Mouse (Mus musculus) kidney, adult 18-20 months (tissue): ENCODE results near the gene Ttc7b.

Experiments
- DNase-seq: peaks from one replicate; pipeline ENCODE4 v3.0.0; 2021

Gene Ttc7b

GRCm38 (mm10) chr12:100377791-100378190, 142.8 kb downstream of the Ttc7b start:
- DNase-seq: no peak

DNA sequence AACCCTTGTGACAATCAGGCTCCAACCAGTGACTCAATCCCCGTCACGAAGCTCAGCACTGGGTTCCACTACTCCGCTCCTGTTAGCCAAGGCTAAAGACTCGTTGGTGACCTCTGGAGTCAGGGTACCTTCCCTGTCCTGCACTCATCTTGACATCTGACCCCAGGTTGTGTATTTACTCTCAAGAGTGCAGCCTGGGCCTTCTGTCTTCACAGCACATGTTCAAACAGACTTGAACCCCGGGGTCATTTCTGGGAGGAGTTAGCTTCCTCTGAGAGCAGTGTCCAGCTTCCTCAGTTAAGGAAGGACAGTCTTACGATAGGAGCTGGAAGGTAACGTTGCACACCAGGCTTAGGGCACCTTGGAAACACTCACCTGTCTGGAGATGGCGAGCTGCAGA, 144.8 kb downstream of the Ttc7b start:
- no peak for DNase-seq

DNA sequence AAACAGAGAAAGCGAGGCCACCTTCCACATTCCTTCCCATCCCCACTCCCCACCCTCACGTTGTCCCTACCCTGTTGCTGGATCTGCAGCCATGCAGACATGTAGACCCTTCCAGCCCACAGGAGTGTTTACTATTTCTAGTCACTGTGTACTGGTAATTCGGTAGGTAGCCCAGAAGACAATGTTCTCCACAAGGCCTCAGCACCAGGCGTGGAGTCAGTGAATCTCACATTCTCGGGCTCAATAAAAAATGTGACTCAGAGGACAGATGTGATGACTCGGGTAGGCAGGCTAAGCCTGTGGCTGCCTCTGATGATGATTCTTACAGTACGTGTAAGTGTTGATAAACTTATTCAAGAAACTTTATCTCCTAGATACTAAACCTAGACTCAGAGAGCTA, 147.8 kb downstream of the Ttc7b start:
- DNase-seq: no peak

DNA sequence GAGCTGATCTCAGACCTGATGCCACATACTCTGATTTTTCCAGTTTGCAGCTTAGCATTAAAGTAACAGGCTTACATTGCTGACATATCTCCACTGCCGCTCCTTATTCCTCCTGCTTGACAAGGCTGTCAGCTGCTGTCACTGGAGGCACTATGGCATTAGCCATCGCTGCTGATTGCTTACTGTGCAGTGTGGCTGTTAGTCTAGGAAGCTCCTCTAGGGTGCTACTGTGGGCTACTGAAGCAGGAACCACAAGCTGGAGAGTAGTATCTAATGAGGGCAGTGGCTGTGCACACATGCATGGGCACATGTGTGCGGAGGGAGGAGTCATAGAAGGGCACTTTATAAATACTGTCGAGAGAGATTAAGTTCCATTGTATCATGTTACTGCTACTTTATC, 148.6 kb downstream of the Ttc7b start:
- DNase-seq: no peak

DNA sequence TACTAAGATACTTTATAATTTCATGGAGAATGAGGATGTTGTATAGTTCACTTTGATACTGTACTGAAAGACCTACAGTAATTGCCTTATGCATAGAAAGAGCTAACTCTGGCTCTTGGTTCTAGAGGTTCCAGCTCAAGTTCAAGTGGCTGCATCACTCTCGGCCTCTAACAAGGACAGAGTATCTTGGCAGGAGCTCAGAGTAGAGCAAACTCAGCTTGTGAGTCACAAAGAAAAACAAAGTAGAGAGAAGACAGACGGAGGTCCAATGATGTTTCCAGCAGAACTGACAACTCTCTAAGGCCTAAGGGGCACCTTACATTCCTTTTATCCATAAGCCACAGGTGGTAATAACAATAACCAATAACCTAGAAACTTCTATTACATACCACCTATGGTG, 150.8 kb downstream of the Ttc7b start:
- DNase-seq: no peak

DNA sequence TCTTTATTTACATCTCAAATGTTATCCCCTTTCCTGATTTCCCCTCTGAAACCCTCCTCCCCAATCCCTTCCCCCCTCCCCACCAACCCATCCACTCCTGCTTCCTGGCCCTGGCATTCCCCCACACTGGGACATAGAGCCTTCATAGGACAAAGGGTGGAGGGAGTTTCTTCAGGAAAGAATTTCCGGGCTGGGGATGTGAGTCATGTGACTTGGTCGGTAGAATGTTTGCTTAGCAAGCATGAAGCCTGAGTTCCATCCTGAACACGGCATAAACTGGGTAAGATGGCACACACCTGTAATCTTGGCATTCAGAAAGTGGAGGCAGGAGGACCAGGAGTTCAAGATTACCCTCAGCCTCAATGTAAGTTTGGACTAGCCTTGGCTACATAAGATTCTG, 151.4 kb downstream of the Ttc7b start:
- no peak for DNase-seq

GRCm38 (mm10) chr12:100361330-100361729, 159.3 kb downstream of the Ttc7b start:
- DNase-seq: no peak

DNA sequence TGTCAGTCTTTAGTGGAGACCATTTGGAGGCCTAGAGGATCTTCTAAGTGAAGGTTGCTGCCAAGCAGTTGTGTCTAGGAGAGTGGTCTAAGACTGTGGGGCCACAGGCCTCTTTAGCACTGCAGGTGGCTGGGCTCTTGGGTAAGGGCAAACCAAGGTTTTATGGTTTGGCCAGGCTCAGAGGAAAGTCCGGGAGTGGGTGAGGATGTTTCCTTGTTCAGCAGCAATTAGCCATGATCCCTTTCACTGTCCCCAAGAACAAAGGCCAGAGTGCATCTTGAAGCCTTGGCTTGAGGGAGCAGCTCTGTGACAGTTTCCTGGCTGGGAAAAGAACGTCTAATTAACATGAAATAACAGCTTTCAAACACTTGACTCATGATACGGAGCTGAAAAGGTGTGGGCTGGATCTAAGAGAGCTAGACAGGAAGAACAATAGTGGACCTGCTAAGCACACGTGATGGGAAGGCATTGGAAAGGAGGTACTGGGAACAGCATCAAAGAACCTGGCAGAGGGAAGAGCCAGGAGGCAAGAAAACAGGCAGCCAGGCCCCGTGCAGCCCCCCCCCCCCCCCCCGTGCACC, 162.5 kb downstream of the Ttc7b start:
- DNase-seq: no peak

GRCm38 (mm10) chr12:100356407-100356806, 164.2 kb downstream of the Ttc7b start:
- DNase-seq: peak; percentile 22

DNA sequence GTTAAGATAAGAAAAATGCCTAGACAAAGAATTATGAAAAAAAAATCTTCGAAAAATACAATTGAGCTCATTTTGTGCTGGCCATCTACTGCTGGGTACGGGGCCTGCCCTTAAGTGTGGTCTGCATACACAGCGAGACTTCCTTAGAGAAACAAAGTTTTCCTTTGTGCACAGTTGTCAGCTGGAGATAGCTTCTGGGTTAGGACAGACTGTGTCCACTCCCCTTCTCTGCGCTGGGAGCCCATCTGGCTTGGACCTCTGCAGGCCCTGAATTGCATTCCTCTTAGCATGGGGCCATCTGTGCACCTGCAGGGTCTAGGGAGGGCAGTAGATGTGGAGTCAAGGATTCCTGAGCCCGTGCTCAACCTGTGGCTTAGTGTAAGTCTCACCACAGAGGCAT, 165.1 kb downstream of the Ttc7b start:
- DNase-seq: no peak

DNA sequence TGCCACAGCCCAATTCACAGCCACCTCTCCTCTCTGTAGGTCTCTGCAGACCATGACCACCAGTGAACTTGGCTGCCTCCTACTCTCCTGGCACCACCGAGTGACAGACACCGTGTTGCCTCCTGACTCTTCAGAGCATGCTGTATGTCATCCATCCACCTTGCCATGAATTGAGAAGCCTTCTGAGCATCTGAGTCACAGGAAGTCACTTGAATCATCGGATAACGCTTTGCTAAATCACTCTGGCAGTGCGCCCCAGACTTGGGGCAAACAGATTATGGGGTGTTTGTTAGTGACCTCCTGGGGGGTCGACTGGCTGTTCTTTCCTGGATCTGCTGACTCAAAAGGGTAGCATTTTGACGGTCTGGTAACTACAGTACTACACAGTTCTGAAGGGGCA, 166.7 kb downstream of the Ttc7b start:
- no peak for DNase-seq

DNA sequence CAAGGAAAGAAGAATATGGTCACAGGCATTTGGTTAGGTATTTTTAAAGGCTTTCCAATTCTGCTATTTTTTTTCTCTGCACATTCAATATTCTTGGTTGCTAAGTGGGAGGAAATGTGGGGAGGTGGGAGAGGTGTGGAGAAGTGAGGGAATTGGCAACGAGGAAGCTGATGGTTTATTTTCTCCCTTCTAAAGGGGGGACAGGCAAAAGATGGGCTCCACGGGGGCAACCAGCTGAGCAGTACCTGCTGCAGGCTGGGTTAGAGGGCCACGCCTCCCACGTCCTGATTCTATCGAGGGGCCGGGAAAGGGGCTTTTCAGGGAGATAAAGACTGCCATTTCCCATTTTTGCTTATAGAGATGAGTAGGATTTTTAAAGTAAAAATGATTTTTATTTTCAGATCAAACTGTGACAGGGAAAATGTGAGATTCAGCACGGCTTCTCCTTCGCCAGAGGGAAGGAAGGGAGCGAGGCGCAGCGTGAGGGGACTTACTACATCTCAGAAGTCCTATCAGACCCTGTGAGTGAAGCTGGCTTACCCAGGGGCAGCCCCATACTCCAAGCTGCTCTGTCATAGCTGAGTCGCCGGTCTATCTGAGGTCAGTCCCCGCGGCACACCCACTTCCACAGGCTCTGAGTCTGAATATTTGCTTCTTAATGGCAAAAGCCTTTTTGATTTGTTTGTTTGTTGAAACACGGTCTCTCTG, 167.4 kb downstream of the Ttc7b start:
- no peak for DNase-seq

- no peak for DNase-seq
Measured at GRCm38 (mm10) chr12:100352094-100352493, 168.5 kb downstream of the Ttc7b start.

GRCm38 (mm10) chr12:100343554-100343953, 177.1 kb downstream of the Ttc7b start:
- DNase-seq: no peak

- DNase-seq: peak; percentile 56
Measured at GRCm38 (mm10) chr12:100341614-100342013, 179.0 kb downstream of the Ttc7b start.

DNA sequence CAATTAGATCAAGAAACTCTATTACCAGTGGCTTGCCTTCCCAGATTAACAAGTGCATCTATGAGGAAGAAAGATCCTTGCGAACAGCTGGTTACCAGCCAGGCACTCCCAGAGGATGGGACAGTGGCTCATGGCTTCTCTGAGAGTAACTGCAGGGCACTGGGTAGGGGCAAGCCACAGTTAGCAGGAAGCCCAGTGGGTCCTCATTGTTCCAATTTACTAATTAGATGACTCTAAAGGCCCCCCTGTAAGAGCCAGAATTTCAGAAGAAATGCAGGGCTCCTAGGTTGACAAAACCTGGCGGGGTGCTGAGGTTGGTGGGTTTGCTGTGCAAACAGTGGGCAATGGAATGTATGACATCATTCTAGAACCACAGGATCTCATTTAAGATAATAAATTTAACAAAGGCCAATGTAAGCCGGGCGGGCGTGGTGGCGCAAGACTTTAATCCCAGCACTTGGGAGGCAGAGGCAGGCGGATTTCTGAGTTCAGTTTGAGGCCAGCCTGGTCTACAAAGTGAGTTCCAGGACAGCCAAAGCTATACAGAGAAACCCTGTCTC, 179.6 kb downstream of the Ttc7b start:
- no peak for DNase-seq

DNA sequence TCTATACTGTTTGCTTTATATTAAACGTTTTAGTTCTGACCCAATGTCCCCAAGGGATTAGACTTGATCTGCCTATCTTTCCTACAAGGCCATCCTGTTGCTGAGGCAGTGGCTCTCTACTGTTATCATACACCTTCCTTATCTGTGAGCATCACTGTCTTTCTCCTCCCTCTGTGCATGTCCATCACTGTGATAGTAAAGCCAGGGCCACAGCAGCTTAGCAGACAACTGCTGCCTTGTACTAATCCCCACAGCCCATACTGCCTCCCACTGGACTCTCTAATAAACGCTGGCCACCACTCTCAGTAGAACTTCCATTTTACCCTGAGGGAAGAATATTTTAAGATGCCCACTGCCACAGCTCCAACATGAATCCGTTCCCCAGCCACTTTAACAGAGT, 182.6 kb downstream of the Ttc7b start:
- DNase-seq: no peak

DNA sequence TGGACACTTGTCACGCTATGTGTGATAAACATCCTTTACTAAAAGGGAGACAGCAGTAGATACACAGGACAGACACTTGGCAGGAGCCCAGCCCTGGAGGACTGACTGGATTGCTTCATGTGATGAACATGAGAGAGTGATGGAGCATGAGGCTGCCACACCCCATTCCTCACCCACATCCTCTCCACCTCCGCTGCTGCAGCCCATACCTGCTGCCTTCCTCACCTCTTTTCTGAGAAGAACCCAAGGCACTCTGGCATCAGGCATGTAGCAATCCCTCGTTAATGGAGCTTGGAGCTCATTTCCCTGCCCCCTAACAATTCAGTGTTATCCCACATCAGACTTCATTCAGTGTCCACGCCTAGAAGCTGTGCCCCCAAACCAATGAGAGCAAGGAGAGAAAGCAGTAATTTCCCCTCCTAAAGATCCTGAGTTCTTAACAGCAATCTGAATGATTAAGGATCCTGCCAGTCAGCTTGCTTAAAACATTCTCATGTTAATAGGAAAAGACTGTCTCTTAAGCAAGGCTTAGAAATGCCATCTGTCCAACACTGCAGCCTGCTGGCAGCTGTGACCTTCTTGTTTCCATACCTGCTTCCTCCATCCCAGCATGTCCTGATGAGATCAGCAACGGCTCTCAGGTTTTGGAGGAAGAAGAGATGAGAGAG, 183.1 kb downstream of the Ttc7b start:
- DNase-seq: no peak

DNA sequence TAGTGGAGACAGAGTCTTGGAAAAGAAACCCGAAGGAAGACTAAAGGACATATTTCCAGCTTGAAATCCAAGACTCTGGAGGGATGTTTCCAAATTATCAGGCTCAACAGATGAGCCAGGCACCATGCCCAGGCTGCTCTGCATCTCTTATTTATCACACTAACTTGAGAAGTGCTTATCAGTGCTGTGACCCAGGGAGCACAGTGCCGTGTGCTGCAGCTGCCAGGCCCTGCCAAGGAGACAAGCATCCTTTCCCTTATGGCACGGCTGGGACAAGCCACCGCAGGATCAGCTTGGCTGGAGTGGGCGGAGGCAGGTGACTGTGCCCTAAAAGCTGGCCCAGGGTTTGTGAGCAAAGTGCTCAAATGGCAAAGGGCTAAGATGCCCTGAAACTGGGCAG, 184.4 kb downstream of the Ttc7b start:
- DNase-seq: no peak

DNA sequence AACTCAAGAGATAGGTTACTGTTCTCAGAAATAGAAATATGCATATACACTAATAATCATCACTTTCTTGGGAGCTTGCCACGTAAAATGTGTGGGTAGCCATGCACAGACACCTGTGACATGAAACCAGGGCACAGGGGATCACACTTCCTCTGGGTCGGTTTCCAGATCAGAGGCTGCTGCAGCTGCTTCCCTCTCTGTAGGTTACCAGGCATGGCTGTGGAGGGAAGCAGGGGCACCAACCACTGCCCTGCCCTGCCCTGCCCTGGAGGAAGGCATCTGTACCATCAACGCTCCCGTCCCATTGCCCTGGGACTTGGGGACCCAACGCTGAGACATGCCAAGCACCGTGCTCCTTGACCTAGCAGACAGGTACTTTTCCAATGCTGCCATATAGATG, 188.8 kb downstream of the Ttc7b start:
- DNase-seq: no peak

DNA sequence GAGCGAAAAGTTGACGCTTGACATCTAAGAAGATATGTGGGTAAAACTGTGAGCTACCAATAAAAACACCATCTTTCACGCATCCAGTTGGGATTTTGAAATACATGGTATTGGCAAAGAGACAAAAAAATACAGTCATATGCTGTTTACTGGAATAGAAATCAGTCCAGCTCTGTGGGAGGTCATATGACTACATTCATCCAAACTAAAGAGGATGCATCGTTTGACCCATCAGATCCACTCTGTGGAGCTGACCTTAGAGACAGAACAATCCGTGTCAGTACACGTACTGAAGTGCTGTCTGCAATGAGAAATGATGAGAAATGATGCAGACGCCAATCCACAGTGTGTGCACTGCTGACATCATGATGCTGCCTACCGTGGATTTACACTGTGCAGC, 190.4 kb downstream of the Ttc7b start:
- no peak for DNase-seq

DNA sequence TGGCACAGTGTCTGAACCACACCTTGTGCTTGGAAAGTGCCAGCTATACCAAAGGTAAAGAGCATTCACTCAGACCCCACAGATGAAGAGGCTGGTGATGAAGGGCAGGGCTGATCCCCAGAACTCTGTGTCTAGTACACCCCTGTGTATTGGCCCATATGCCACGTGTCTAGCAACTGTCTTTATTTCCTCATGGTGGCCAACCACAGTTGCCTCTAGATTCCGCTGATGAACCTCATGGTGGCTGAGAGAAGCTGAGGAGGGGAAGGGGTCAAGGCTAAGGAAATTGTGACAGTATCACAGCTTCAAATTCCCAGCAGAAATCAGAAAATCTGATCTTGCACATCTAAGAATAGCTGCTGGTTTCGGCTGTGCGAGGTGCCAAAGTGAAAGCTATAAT, 191.6 kb downstream of the Ttc7b start:
- DNase-seq: no peak

- DNase-seq: no peak
Measured at GRCm38 (mm10) chr12:100328557-100328956, 192.1 kb downstream of the Ttc7b start.

DNA sequence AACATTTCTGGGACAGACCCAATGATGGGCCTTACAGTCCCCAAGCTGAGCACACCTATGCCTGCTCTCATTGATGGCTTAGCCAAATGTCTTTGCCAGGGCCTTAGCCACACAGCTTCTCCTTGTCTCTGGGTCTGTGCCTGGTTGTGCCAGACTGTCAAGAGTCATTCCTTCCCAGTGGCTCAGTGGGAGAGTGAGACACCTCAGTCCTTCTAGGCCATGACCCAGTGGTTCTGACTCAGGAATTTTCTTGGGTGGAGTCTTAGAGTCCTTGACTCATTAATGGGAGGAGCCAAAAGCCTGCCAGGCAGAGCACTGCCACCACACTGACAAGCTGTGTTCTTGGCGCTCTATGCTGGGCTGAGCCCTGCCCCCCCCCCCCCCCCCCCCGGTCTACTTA, 193.9 kb downstream of the Ttc7b start:
- no peak for DNase-seq
